Mouse (Mus musculus): Measurements from ENCODE around the gene Uckl1. TPM values are rescaled to one million over a fixed set of nuclear protein-coding genes. Genes with fewer than 3 reads are reported as not detected.

Gene Uckl1
- total and polyA plus RNA-seq, 2 experiments from 2014 or later, result 36.5 to 49.9 TPM

DNA sequence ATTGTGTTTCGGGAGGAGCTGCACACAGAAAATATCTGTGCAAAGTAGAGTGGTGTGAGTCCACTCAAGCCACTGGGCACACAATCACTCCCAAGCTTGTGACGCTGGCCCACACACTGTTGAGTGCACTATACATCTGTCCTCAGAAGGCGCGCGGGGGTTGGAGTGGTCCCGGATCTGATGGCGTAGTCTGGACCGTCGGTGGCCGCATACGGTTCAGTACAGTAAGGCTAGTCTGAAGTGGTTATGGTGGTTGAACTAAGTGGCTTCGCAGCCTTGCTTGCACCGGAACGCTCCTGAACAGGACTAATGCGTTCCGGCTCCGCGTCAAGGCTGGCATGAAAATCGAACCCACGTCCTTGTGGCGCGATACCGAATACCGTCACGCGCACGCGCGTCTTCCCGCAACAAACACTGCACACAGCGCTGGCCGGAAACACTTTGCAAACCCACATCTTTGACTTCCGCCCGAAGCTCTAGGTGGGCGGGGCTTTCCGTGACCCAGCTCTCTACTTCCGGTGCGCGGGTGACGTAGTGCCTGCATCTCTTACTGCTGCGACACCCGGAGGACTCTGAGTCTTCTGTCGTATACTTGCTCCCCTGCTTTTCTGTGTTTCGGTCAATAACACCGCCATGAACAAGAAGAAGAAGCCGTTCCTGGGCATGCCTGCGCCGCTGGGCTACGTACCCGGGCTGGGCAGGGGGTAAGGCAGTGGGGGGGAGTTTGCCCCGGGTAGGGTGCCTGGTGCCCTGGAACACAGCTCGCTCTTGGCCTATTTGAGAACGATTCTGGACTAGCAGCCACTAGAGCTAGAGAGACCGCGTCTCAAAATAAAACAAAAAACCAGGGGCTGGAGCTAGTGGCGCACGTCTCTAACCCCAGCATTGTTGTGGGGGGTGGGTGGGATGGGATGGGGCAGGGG lies 16.4 kb upstream of the Uckl1 start:
- WGBS, result under 1% methylated on average over 57 of the region's 57 CpGs
- TF ChIP-seq CTCF (IDR thresholded peaks at IDR 0.05; ENCODE audit: low read depth), result peak; percentile 24; the same call in 1 of the 2 replicates
- Histone ChIP-seq H3K27ac (peak overlapping the region; percentile 91), H3K27me3 (ENCODE audit: insufficient read depth, low read length) (no peaks in the 10 kb centered on the region), H3K4me2 (ENCODE audit: low read depth, low read length) (peak overlapping the region; percentile 90), H3K9ac (replicated peaks; ENCODE audit: low read length) (peak overlapping the region; percentile 90), H3K9me3 (ENCODE audit: low read length) (no peaks in the 10 kb centered on the region), H3K36me3 (ENCODE audit: insufficient read depth, low read length) (no peaks in the 10 kb centered on the region), H3K4me3 (ENCODE audit: low read length) (peak overlapping the region; percentile 91), H3K4me1 (ENCODE audit: insufficient read depth, low read length) (peaks cover 19% of the 10 kb centered on the region)
- peak; percentile 99 for DNase-seq (ENCODE audit: low spot score)
- ATAC-seq, result peak; percentile 97

DNA sequence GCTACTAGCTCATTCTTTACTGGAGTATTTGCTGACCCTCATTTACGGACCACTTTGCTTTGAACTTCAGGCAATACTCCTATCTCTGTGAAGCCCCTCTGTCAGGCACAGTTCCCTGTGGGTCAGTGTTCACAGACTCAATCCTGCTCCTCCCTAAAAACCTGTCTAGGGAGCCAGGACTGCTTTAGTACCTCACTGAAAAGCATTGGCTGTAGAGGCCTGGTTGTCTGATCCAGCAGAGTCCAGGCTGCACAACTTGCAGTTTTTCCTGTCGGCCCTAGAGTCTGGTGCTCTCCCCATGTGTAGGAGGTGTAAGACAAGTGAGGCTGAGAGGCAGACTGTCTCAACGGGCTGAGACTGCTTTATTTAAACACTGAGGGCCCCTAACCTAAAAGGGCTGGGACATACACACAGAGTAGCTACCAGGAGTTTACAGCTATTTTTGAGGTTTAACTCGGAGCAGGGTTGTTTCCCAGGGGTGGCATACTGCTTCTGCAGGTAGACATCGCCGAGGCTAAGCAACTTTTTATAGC lies 15.6 kb upstream of the Uckl1 start:
- ATAC-seq, result no peak
- WGBS, result 69% methylated on average over 6 of the region's 6 CpGs
- Histone ChIP-seq H3K4me2 (ENCODE audit: low read depth, low read length) (peak overlapping the region; percentile 90), H3K4me1 (ENCODE audit: insufficient read depth, low read length) (peaks cover 19% of the 10 kb centered on the region), H3K36me3 (ENCODE audit: insufficient read depth, low read length) (0 out of 2 replicates have a peak, but pooled peaks cover 7% of the 10 kb centered on the region), H3K9me3 (ENCODE audit: low read length) (no peaks in the 10 kb centered on the region), H3K4me3 (ENCODE audit: low read length) (peak overlapping the region; percentile 91), H3K27me3 (ENCODE audit: insufficient read depth, low read length) (no peaks in the 10 kb centered on the region), H3K9ac (replicated peaks; ENCODE audit: low read length) (peak overlapping the region; percentile 90), H3K27ac (peak overlapping the region; percentile 91)
- no peak for DNase-seq (ENCODE audit: low spot score)
- no peak for TF ChIP-seq CTCF (IDR thresholded peaks at IDR 0.05; ENCODE audit: low read depth)

DNA sequence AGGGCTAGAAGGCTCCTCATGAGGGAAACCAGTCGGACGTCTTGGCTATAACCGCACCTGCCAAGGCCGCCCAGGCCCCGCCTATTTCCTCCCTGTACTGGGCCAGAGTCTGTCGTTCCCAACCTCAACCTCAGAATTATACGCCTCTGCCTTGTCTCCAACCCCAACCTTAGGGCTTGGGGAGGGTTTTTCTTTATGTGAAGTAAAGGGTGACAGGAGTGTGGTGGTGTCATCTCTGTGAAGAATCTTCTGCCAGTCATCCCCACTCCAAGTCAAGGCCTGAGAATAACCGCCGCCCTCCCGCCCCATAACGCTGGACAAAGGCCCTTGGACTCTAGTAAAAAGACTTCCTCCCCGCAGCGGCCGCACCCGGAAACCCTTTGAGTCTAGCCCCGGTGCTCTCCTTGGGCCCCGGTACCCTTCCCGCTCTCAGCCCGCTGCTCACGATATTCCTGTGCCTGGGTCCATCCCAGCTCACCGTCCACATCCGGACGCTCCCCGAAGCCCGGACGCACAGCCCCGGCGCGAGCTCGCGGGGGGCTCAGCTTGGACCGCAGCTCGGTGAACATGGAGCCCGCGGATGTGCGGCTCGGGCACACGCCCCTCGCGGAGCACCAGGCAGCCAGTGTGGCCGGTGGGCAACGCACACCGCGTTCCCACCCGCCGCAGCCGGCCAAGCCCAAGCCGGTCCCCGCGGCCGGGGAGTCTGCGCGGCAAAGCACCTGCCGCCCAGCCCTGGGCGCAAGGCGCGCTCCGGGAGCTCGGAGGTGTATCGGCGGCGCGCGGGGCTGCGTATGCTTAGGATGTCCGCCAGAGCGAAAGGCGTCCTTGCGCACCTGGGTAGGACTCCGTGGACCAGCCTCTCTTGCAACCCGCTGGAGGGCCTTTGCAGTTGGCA lies 14.0 kb upstream of the Uckl1 start, which contains the start of gene Samd10:
Samd10 (minus strand) TSS at position 759 of the 898 bp plus-strand sequence.
- Histone ChIP-seq H3K27me3 (ENCODE audit: insufficient read depth, low read length) (no peaks in the 10 kb centered on the region), H3K4me3 (ENCODE audit: low read length) (peak within 1 kb of the TSS; percentile 46), H3K9me3 (ENCODE audit: low read length) (no peaks in the 10 kb centered on the region), H3K9ac (replicated peaks; ENCODE audit: low read length) (peak within 1 kb of the TSS; percentile 76), H3K4me2 (ENCODE audit: low read depth, low read length) (peak within 1 kb of the TSS; percentile 62), H3K27ac (peak within 1 kb of the TSS; percentile 87), H3K36me3 (ENCODE audit: insufficient read depth, low read length) (0 out of 2 replicates have a peak, but pooled peaks cover 7% of the 10 kb centered on the region), H3K4me1 (ENCODE audit: insufficient read depth, low read length) (peaks cover 19% of the 10 kb centered on the region)
- DNase-seq (ENCODE audit: low spot score), result peak; percentile 81
- 1% methylated on average over 71 of the region's 71 CpGs for WGBS
- ATAC-seq, result peak; percentile 41
- no peak; the same call in 1 of the 2 replicates for TF ChIP-seq CTCF (IDR thresholded peaks at IDR 0.05; ENCODE audit: low read depth)

DNA sequence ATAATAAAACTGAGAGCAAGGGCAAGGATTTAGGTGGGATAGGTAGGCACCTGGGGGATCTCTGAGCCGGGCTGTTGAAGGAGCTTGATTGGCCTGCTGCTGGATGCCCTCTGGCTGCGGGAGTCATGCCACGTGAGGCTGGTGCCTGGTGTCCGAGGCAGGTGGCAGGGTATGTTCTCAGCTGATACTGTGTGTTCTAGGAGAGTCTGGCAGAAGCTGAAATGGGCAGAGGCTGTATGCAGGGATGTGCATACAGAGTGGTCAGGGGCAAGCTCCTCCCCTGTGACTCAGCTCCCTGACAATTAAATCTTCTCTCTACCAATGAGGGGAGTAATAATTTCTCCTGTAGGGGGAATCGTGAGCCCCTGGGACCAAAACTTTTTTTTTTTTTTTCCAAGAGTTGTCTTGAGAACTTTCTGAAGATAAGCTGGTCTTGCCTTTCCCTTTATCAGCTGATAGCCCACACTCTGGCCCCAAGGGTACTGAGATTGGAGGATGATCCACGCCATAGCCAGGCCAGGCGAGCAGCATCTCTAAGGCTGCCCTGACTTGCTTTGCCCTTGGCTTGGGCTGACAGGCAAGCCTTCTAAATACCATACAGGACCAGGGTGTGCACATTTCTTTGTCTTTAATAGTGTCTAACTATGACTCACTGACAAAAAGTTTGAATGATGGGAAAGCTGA lies 12.8 kb upstream of the Uckl1 start:
- Histone ChIP-seq H3K4me3 (ENCODE audit: low read length) (no peak overlapping the region), H3K4me2 (ENCODE audit: low read depth, low read length) (peak overlapping the region; percentile 62; the same call in 1 of the 2 replicates), H3K4me1 (ENCODE audit: insufficient read depth, low read length) (peaks cover 19% of the 10 kb centered on the region), H3K9ac (replicated peaks; ENCODE audit: low read length) (0 out of 2 replicates have a peak overlapping the region, but pooled peaks have one; percentile 76), H3K27ac (no peak overlapping the region; the same call in 1 of the 2 replicates), H3K36me3 (ENCODE audit: insufficient read depth, low read length) (0 out of 2 replicates have a peak, but pooled peaks cover 7% of the 10 kb centered on the region), H3K27me3 (ENCODE audit: insufficient read depth, low read length) (no peaks in the 10 kb centered on the region), H3K9me3 (ENCODE audit: low read length) (no peaks in the 10 kb centered on the region)
- TF ChIP-seq CTCF (IDR thresholded peaks at IDR 0.05; ENCODE audit: low read depth), result peak; percentile 23; the same call in 1 of the 2 replicates
- peak; percentile 51 for DNase-seq (ENCODE audit: low spot score)
- no peak for ATAC-seq
- whole genome bisulfite sequencing, result 61% methylated on average over 7 of the region's 7 CpGs

DNA sequence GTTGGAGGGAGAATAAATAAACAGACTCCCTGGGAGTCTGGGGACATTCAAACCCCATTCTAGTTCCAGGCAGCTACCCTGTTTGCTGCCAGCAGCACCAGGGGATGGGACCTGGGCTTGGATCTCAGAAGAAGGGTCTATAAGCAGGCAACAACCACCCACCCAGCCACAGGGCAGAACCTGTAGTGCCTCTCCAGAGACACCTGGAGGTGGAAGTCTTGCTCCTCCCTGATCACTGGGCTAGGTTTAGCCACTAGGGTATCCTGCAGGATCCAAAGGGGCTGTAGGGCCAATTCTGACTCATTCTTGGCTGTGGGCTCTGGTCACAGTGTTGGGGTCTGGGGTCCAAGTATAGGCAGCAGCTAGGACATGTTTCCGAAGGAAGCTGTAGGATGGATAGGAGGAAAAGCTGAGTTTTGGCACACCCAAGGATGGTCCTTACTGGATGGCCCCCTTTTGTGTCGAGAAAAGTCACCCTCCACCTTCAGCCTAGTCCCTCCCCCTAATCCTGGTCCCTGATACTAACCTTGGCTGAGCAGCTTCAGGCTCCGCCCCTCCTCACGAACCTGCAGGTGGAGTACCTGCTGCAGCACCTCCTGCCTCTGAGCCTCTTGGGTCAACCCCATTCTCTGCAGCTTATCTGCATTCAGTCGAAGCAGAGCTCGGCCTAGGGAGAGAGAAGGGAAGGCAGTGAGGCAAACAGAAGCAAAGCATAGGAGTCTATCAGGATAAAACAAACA lies 11.7 kb upstream of the Uckl1 start:
- no peak overlapping the region for H3K4me2 ChIP-seq (ENCODE audit: low read depth, low read length)
- no peak for DNase-seq (ENCODE audit: low spot score)
- H3K9ac ChIP-seq (replicated peaks; ENCODE audit: low read length), result 0 out of 2 replicates have a peak overlapping the region, but pooled peaks have one; percentile 5
- no peak for ATAC-seq
- no peak overlapping the region for H3K27ac ChIP-seq
- H3K36me3 ChIP-seq (ENCODE audit: insufficient read depth, low read length), result 0 out of 2 replicates have a peak, but pooled peaks cover 7% of the 10 kb centered on the region
- WGBS, result 69% methylated on average over 6 of the region's 6 CpGs
- H3K4me1 ChIP-seq (ENCODE audit: insufficient read depth, low read length), result peaks cover 14% of the 10 kb centered on the region
- TF ChIP-seq CTCF (IDR thresholded peaks at IDR 0.05; ENCODE audit: low read depth), result no peak
- no peaks in the 10 kb centered on the region for H3K27me3 ChIP-seq (ENCODE audit: insufficient read depth, low read length)
- H3K4me3 ChIP-seq (ENCODE audit: low read length), result no peak overlapping the region
- no peaks in the 10 kb centered on the region for H3K9me3 ChIP-seq (ENCODE audit: low read length)

Data from hindbrain, postnatal 0 days (tissue).